Mouse (Mus musculus) fibroblast of lung, adult 2 months (primary cell): ENCODE measurements around the gene Racgap1.

Experiments
- DNase-seq: peaks from one replicate; pipeline ENCODE4 v3.0.0-alpha.2; 2011; ENCODE audit warnings: low read depth

Gene Racgap1

DNA sequence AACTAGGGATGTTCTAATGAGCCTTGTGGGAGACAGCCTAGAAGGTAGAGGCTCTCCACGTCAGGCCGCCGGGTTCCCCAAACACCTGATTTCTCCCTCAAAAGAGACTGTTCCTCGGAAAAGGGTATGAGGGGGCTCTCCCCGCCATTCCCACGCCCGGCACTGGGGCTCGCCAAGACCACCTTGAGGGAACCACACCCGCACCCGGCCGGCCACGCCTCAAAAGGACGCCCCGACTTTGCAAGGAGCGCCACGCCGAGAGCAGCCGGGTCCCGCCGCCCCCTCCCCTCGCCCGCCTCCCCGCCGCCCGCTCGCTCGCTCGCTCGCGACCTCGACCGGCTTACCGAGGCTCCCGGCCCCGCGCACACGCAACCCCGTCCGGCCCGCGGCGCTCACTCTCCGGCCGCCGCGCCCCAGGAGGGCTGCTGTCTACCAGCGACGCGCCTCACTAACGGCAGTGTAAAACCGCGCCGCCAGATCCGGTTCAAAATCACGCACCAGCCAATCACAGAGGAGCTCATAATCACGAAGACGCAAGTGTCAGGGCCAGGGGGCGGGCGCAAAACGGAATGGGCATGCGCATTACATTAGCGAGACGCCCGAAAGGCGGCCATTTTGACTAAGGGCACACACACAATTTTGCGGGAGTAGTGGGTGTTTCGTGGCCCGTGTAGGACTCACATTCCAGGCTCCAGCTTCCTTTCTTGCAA lies at the start of gene Racgap1:
Gene Racgap1 (minus strand): TSS at position 494 of the 710 bp plus-strand sequence.
- DNase-seq: peak; percentile 84

DNA sequence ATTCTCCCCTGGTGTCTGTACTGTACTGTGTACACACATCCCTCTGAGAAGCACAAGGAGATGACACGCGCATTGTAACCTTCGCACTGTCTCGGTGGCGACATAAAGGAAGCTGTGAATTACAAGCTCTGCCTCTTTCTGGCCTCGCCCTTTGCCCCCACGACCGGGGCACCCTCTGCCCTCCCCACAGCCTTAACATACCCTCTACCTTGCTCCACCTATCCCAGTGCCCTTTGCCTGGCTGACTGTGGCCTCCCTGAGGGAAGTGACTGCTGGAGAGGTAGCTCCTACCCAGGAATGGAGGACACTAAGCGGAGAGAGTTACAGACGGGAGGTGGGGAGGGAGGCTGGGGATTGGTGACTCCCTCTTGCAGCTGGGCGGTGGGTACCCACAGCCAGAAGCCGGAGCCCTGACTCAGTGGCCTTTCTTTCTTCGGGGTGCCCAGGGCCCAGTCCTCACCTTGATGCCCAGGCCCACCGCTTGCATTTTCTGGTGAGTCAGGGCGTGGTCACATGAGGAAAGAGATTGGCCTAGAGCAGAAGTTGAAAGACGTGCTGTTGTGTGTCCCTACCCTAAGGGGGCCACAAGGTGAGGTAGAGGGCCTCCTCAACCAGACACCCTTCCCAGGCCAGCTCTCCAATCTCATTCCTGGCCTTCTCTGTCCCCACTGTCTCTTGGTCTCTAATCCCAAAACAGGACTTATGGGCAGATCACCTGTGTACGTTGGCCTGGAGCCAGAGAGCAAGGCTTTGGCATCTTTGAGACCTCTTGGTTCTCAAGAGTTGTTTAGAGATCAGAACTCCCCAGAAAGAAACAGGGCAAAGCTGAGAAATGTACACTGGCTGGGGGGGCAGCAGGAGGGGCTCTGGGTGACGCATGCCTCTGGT lies 49.0 kb upstream of the Racgap1 start:
- DNase-seq: no peak

DNA sequence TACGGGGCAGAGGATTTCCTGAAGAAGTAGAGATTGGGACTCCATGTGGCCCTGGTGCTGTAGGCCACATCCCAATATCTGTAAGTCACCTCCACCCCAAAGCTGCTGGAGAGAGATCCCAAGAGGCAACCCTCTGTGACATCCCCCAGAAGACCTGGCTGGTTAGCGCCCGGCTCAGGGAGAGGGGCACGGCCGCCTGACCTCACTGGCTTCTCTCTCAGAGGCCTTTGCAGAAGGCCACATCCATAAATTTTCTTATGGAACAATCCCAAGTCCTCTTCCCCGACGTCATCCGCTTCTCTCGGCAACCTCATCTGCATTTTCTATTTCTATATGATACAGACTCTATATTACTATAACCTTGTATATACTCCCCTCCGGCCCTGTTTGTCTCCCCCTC lies 48.3 kb upstream of the Racgap1 start:
- DNase-seq: no peak

DNA sequence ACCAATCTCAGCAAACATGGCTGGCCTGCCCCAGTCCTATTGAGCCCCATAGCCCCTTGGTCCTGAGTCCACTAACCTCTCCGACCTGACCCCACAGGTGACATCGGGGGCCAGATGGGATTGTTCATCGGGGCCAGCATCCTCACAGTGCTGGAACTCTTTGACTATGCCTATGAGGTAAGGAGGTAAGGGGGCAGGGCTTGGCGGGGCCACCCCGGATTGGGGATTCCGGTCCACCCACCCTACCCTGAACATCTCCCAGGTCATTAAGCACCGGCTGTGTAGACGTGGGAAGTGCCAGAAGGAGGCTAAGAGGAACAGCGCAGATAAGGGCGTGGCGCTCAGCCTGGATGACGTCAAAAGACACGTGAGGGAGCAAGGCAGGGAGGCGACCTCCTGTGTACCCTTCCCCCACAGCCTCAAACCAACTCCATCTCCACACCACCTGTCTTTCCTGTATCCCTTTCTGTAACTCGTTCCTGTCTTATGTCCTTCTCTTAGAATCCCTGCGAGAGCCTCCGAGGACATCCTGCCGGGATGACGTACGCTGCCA lies 47.2 kb upstream of the Racgap1 start:
- no peak for DNase-seq

DNA sequence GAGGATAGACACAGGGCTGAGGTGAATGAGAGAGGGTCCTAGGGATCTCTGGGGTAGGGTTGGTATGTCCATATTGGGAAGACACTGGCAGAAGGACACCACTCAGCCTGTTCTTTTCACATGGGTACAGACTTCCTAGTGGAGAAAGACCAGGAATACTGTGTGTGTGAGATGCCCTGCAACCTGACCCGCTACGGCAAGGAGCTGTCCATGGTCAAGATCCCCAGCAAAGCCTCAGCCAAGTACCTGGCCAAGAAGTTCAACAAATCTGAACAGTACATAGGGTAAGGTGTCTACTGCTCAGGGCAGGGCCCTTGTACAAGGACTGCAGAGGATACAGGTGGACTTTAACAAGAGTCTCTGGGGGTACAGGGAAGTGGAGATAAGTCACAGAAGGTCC lies 45.9 kb upstream of the Racgap1 start:
- no peak for DNase-seq

DNA sequence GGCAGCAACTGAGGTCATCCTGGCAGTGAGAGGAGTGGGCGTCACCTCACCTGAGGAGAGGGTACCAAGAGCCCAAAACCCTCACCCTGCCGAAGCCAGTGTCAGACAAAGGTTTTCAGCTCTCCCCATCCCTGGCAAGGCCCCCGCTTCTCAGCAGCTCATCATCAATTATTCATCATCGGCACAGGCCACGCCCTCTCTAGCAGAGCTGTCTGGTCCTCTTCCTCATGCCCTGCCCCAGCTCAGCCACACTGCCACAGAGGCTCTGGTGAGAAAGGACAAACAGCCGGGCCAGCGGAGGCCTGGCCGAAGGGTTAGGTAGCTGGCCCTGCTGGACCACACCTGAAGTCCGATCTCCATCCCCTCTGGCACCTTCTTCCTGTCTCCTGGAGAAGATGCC lies 40.5 kb upstream of the Racgap1 start:
- DNase-seq: no peak

DNA sequence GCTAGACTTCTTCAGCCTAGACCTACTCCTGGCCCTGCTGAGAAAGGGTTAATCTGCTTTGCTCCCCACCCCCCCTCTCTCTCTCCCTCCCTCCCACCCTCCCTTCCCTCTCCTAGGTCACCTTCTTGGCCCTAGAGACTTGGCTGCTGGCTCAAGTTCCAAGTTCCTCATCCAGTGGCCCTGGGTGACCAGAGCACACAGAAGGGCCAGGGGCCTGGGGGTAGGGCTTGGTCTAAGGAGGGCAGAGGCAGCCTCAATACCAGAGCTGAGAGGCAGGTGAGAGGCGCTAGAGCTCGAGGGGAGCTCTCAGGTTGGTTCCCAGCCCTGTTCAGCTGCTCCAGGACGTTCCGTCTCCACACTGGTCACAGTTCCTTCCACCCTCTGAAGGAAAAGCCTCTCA lies 39.5 kb upstream of the Racgap1 start:
- DNase-seq: no peak

DNA sequence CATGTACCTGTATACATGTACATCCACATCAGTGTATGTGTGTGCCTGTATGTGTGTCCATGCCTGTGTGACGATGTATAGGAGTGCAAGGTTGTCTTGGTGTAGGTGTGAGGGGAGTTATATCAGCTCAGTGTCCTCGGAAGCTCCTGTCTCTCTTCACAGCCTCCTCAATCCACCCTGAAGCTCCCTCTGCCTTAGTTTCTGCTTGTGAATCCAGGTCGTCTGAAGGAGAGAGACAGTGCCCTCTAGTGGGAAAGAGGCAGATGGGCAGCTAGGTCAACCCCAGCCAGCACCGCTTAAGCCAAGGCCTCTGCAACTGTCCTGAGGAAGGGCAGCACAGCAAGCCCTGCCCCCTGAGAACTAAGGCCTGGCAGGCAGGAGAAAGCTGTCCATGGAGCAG lies 37.3 kb upstream of the Racgap1 start:
- peak; percentile 40 for DNase-seq

DNA sequence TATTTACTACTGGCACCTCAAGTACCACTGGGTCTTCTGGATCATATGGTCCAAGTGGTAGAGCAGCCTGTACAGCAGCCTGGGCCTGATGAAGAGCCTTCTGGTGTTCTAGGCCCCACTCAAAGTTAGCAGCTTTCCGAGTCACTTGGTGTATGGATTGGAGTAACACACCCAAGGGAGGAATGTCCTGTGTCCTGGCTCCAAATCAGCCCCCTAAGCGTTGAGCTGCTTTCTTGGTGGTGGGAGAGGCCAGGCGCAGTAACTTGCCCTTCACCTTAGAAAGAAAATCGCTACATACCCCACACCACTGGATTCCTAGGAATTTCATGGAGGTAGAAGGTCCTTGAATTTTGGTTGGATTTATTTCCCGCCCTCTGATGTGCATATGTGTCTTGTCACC lies 32.7 kb upstream of the Racgap1 start:
- no peak for DNase-seq

DNA sequence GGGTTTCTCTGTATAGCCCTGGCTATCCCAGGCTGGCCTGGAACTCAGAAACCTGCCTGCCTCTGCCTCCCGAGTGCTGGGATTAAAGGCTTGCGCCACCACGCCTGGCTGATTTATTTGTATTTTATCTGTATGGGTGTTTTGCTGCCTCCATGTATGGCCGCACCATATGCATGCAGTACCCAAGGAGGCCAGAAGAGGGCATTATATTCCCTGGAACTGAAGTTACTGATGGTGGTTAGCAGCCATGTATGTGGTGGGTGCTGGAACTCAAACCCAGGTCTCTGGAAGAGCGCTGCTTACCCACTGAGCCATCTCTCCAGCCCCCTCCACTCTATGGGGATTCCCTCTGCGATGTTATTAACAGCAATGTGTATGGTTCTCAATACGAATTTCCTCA lies 31.4 kb upstream of the Racgap1 start:
- no peak for DNase-seq

DNA sequence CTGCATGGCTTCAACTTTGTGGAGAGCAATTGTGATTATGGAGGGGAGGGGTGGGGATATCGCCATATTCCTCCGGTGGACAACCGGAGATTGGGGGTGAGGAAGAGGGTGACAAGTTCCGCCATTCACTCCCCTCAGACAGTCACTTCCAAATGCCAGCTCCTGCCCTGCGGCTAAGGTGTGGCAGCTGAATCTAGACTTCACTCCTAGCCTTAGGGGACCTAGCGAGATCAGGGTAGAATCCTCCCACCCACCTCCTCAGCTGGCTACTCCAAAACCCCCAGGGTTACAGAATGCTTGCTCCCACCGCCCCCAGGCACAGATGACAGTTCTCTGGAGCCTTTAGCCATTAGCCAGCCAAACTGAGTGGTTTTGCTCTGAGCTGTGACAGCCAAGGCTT lies 27.6 kb upstream of the Racgap1 start:
- DNase-seq: no peak

DNA sequence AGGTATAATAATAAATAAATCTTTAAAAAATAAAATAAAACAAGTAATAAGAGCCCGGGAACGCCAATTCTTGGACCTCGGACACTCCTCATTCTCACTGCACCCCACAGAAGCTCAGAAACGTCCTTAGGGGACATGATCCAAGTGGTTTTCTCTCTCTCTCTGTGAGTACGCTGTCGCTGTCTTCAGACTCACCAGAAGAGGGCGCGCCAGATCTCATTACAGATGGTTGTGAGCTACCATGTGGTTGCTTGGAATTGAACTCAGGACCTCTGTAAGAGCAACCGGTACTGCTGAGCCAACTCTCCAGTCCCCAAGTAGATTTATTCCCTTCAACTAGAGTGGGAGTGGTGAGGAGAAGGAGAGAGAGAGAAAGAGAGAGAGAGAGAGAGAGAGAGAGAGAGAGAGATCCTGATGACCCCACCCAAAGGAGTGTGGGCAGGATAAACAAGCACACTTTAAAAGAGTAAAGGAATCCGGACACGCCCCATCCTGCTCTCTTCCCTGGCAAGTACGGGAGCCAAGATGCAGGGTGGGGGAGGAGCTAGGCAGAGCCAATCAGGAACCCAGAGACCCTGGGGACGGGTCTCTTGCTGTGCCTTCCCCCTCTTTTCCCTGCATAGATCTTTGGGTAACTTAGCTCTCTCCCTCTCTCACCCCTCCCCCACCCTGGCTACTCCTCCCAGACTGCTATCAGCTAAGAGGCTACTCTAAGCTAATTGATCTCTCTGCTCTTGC lies 26.8 kb upstream of the Racgap1 start:
- DNase-seq: no peak

DNA sequence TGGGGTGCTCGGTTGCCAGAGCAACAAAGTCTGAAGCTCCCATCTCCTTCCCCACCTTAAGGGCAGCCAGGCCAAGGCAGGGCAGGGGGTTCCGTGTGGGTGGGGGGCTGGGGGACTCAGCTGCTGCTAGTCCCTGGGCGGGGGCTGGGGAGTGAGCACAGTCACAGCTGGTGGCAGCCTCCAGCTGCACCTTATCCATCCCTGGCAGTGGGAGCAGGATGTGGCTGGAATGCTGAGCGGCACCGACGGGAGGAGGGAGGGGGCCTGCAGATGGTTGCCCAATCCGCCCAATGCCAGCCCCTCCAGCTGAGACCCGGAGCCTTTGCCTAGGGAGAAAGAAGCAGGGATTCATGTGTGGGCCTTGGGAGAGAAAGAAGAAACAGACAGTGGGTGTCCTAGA lies 25.6 kb upstream of the Racgap1 start:
- DNase-seq: no peak

DNA sequence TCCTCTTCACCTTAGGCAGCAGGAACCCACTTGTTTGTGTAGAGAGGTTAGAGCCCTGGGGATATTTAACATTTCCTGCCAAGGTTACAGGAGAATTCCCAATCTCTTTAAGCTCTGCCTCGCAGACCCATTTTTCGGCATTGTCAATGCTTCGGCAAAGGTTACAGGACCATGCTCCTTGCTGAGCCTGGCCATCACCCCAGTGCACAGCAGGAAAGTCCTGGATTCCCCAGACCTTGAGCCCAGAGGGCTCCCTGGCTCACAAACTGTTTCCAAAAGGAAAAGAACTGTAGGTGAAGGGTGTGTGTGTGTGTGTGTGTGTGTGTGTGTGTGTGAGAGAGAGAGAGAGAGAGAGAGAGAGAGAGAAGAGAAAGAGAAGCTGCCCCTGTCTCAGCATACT lies 23.4 kb upstream of the Racgap1 start:
- DNase-seq: no peak

DNA sequence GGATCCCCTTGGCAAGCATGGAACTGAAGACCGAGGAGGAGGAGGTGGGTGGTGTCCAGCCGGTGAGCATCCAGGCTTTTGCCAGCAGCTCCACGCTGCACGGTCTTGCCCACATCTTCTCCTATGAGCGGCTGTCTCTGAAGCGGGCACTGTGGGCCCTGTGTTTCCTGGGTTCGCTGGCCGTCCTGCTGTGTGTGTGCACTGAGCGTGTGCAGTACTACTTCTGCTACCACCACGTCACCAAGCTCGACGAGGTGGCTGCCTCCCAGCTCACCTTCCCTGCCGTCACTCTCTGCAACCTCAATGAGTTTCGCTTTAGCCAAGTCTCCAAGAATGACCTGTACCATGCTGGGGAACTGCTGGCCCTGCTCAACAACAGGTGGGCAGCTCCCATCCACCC lies 20.3 kb upstream of the Racgap1 start:
- DNase-seq: no peak

DNA sequence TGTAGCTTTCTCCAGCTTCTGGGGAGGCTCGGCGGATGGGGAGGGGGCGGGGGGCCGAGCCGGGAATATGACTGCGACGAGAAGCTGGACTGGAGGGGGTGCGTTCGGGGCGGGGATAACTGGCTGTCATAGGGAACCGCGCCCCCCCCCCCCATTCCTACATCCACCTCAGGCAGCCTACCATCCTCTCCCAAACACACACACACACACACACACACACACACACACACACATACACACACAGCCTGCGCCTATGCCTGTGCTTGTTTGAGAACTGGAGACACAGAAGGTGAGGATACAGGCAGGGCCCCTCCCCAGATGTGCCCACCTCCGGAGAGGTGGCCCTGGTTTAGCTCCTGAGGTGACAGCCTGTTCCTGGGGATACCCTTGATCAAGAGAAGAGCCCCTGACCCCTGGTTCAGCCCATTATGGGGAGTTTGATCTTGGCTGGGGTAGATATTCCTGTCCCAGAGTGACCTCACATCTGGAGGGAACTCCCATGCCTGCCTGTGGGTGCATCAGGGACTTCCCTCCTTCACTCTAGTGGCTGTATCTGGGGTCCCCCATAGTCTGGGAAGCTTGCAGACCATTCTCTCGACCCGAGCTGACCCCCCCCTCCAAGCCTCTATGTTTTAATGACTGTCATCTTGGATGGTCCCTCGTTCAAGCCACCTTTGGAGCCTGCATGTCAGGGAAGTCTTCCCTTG lies 19.7 kb upstream of the Racgap1 start:
- DNase-seq: no peak

DNA sequence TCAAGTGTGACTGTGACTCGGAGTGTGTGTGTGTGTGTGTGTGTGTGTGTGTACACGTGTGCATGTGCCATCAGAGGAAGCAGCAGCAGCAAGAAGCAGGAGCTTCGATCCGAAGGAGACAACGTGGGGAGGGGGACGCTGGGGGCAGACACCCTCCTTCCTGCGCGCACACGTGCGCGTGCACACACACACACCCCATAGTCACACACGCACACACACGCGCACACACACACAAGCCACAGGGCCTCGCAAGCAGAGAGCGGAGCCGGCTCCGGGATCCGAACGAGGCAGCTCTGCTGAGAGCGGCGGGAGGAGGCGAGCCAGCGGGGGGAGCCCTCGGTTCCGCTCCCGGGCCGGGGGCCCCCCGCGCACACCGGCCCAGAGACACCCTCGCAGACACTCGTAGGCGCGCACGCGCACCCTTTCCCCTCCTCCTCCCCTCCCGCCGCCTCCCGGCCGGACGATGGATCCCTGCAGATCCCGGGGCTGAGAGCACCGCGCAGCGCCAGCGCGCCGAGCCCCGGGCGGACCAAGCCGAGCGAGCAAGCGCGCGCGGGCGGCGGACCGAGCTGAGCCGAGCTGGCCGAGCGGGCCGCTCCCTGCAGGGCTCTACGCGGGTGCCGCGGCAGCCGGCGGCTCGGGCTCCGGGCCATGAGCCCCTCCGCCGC lies 18.8 kb upstream of the Racgap1 start, which contains the start of gene Asic1:
Gene Asic1 (plus strand): TSS at position 215 of the 668 bp plus-strand sequence.
- no peak for DNase-seq

DNA sequence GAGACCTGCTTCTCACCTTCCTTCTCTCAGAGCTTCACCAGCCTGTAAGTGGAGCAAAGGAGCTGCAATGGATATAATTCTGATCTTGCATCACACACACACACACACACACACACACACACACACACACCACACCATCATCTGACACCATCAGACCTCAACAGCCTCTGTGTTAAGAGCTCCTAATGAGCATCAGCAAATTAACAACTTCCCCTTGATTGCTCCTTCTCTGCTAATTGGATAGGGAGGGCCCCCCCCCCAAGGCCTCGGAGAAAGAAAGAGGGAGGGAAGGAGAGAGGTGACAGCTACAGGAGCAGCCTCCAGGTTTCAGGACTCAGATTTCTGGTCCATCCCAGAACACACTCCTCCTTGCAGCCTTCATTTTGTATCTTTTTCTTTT lies 17.9 kb upstream of the Racgap1 start:
- DNase-seq: no peak

DNA sequence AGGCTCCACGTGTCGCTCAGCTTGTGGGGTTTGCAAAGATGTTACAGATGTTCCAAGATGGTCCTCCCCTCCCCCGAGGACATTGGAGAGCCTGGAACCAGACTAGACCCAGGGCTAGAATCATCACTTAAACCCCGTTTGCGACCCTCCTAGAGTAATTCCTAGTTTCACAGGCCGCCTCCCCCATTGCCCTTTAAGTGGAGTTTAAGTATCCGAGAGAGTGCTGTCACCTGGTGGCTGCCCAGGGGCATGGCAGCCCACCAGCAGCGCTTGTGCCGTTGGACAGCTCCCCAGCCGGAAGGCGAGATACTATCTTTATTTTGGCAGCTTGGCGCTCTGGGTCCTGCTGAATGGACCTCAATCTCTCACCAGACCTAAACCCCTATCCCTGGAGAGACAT lies 17.4 kb upstream of the Racgap1 start:
- DNase-seq: peak; percentile 37

DNA sequence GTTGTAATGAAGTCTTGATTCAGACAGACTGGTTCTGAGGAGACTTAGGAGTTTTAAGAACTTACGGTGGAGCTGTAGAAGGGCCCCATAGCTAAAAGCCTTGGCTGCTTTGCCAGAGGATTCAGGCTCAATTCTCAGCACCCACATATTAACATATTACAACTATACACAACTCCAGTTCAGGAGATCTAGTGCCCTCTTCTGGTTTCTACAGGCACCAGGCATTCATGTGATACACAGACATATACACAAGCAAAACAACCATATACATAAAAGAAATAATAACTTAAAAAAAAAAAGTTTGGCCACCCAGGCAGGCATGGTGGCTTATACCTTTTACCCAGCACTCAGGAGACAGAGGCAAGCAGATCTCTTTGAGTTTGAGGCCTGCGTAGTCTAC lies 16.1 kb upstream of the Racgap1 start:
- no peak for DNase-seq
